Mouse (Mus musculus) midbrain, embryonic 13.5 days (tissue): ENCODE results near the gene Icosl. TPM values are rescaled to one million over a fixed set of nuclear protein-coding genes. Genes with fewer than 3 reads are reported as not detected.

Experiments used
- ATAC-seq: fragments of 200-750 bp; cut with Nextera tagmentation; 2 replicates; pipeline ENCODE4 v1.8.0; 2017; ENCODE audit warnings: mild to moderate bottlenecking, moderate TSS enrichment, moderate library complexity
- H3K27ac ChIP-seq: fragments of 300-500 bp; sonication (generic); 2 replicates; pipeline ENCODE4 v1.5.1; 2015; ENCODE audit warnings: inconsistent platforms, mild to moderate bottlenecking, moderate library complexity
- H3K27me3 ChIP-seq: fragments of 300-500 bp; sonication (generic); 2 replicates; pipeline ENCODE4 v1.6.1; 2015; ENCODE audit warnings: mild to moderate bottlenecking, inconsistent platforms
- H3K36me3 ChIP-seq: fragments of 300-500 bp; sonication (generic); 2 replicates; pipeline ENCODE4 v1.6.1; 2015; ENCODE audit warnings: mild to moderate bottlenecking, inconsistent platforms
- H3K4me1 ChIP-seq: fragments of 300-500 bp; sonication (generic); replicated peaks from 2 replicates; pipeline ENCODE4 v1.6.1; 2015; ENCODE audit warnings: inconsistent platforms
- H3K4me2 ChIP-seq: fragments of 300-500 bp; sonication (generic); replicated peaks from 2 replicates; pipeline ENCODE4 v1.6.1; 2015; ENCODE audit warnings: moderate library complexity, mild to moderate bottlenecking, inconsistent platforms
- H3K4me3 ChIP-seq: fragments of 300-500 bp; sonication (generic); replicated peaks from 2 replicates; pipeline ENCODE4 v1.5.1; 2015; ENCODE audit warnings: mild to moderate bottlenecking, inconsistent platforms
- H3K9ac ChIP-seq: fragments of 300-500 bp; sonication (generic); replicated peaks from 2 replicates; pipeline ENCODE4 v1.6.1; 2015; ENCODE audit warnings: mild to moderate bottlenecking, inconsistent platforms
- H3K9me3 ChIP-seq: fragments of 300-500 bp; sonication (generic); 2 replicates; pipeline ENCODE4 v1.6.1; 2016; ENCODE audit warnings: mild to moderate bottlenecking, inconsistent platforms
- WGBS: fragments of 180-500 bp; shearing (Covaris S2); methylation state at CpG from one replicate; pipeline ENCODE4 v1.1.7; 2015; 5-methylcytosine and 5-hydroxymethylcytosine counted together
- polyA plus RNA-seq: library from polyadenylated mRNA; unstranded; fragments of >200 nt; fragmentation: Nextera tagmentation; extraction: Ambion mirVana; gene quantifications from 2 replicates; pipeline ENCODE4 v1.2.1, GENCODE M21; 2015

Gene Icosl
- polyA plus RNA-seq, 1 experiment from 2014 or later = 0.52 TPM

GRCm38 (mm10) chr10:78079955-78080591 lies 11.0 kb downstream of the Icosl start:
- Histone ChIP-seq H3K27me3 (no peaks in the 10 kb centered on the region), H3K36me3 (no peaks in the 10 kb centered on the region), H3K4me2 (no peak overlapping the region), H3K4me3 (no peak overlapping the region), H3K27ac (no peak overlapping the region), H3K4me1 (no peaks in the 10 kb centered on the region), H3K9me3 (no peaks in the 10 kb centered on the region), H3K9ac (no peak overlapping the region)
- no peak for ATAC-seq
- 90% methylated on average over 4 of the region's 4 CpGs for WGBS

GRCm38 (mm10) chr10:78084073-78084472 lies 15.0 kb downstream of the Icosl start:
- Histone ChIP-seq H3K27me3 (no peaks in the 10 kb centered on the region), H3K4me1 (no peaks in the 10 kb centered on the region), H3K27ac (no peak overlapping the region), H3K4me3 (no peak overlapping the region), H3K9ac (no peak overlapping the region), H3K36me3 (no peaks in the 10 kb centered on the region), H3K9me3 (no peaks in the 10 kb centered on the region), H3K4me2 (no peak overlapping the region)
- 70% methylated on average over 1 of the region's 1 CpGs for WGBS
- ATAC-seq = no peak

GRCm38 (mm10) chr10:78085711-78086110 lies 16.6 kb downstream of the Icosl start:
- Histone ChIP-seq H3K4me2 (no peak overlapping the region), H3K4me1 (no peaks in the 10 kb centered on the region), H3K4me3 (no peak overlapping the region), H3K36me3 (no peaks in the 10 kb centered on the region), H3K9ac (no peak overlapping the region), H3K9me3 (no peaks in the 10 kb centered on the region), H3K27ac (no peak overlapping the region), H3K27me3 (no peaks in the 10 kb centered on the region)
- 92% methylated on average over 6 of the region's 6 CpGs for WGBS
- no peak for ATAC-seq

DNA sequence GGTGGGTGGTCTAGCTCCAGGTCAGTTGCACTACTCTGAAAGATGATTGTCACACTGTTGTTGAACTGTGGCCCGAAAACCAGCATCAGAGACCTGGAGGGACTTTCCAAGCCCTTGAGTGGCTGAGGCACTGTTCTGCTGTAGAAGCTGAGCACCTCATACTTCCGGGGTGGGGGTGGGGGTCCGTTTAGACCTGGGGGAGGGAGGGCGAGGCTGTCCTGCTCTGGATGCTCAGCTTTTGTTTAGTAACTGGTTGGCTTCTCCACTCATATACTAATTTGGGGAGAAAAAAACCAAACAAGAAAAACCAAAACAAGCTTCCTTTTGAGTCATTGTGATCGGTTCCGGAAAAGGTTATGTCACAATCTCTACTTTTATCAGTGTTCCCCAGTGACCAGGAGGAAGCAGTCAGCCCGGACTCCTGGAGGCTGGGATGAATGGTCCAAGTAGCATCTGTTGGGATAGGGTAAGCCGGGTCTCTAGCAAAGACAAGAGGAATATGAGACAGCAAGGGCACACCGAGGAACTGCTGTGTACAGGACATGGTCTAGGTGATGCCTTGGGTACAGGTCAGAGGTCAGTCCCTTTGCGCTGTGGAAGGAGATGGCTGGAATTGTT lies 17.5 kb downstream of the Icosl start:
- Histone ChIP-seq H3K9me3 (no peaks in the 10 kb centered on the region), H3K9ac (no peak overlapping the region), H3K36me3 (no peaks in the 10 kb centered on the region), H3K27me3 (no peaks in the 10 kb centered on the region), H3K4me1 (no peaks in the 10 kb centered on the region), H3K4me2 (no peak overlapping the region), H3K27ac (no peak overlapping the region), H3K4me3 (no peak overlapping the region)
- 87% methylated on average over 10 of the region's 10 CpGs for WGBS
- ATAC-seq = no peak

- Histone ChIP-seq H3K27ac (no peak overlapping the region), H3K4me1 (no peaks in the 10 kb centered on the region), H3K9ac (no peak overlapping the region), H3K4me3 (no peak overlapping the region), H3K9me3 (no peaks in the 10 kb centered on the region), H3K27me3 (no peaks in the 10 kb centered on the region), H3K4me2 (no peak overlapping the region), H3K36me3 (no peaks in the 10 kb centered on the region)
- ATAC-seq = no peak
- 89% methylated on average over 6 of the region's 6 CpGs for WGBS
Observed at GRCm38 (mm10) chr10:78087101-78087511, 18.0 kb downstream of the Icosl start.

DNA sequence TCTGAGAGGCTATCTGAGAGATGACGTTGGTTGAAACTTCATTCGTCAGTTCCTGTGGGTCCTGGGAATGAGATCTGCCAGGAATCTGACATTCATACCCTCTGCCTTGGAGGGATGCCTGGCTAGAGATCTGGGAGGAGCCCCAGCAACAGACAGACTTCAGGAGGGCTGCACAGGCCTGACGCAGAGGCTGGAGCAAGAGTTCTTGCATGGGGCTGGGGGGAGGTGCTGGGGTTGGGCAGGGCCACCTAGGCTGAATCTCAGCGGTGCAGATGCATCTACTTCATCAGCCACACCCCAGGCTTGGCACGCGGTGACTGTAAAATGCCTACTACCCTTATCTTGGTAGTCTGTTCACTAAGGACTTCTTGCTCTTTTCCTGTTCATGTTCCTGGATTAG lies 21.1 kb downstream of the Icosl start:
- WGBS = 71% methylated on average over 6 of the region's 6 CpGs

GRCm38 (mm10) chr10:78090706-78091491 lies 21.8 kb downstream of the Icosl start:
- no peak for ATAC-seq
- Histone ChIP-seq H3K4me3 (no peak overlapping the region), H3K4me2 (no peak overlapping the region), H3K27ac (no peak overlapping the region), H3K4me1 (no peaks in the 10 kb centered on the region), H3K9me3 (no peaks in the 10 kb centered on the region), H3K9ac (no peak overlapping the region), H3K27me3 (no peaks in the 10 kb centered on the region), H3K36me3 (no peaks in the 10 kb centered on the region)
- 88% methylated on average over 4 of the region's 4 CpGs for WGBS

More for the DNA sequence above, 21.1 kb downstream of the Icosl start:
- Histone ChIP-seq H3K9ac (no peak overlapping the region), H3K4me1 (no peaks in the 10 kb centered on the region), H3K27ac (no peak overlapping the region), H3K9me3 (no peaks in the 10 kb centered on the region), H3K4me3 (no peak overlapping the region), H3K4me2 (no peak overlapping the region), H3K36me3 (no peaks in the 10 kb centered on the region), H3K27me3 (no peaks in the 10 kb centered on the region)
- no peak for ATAC-seq

DNA sequence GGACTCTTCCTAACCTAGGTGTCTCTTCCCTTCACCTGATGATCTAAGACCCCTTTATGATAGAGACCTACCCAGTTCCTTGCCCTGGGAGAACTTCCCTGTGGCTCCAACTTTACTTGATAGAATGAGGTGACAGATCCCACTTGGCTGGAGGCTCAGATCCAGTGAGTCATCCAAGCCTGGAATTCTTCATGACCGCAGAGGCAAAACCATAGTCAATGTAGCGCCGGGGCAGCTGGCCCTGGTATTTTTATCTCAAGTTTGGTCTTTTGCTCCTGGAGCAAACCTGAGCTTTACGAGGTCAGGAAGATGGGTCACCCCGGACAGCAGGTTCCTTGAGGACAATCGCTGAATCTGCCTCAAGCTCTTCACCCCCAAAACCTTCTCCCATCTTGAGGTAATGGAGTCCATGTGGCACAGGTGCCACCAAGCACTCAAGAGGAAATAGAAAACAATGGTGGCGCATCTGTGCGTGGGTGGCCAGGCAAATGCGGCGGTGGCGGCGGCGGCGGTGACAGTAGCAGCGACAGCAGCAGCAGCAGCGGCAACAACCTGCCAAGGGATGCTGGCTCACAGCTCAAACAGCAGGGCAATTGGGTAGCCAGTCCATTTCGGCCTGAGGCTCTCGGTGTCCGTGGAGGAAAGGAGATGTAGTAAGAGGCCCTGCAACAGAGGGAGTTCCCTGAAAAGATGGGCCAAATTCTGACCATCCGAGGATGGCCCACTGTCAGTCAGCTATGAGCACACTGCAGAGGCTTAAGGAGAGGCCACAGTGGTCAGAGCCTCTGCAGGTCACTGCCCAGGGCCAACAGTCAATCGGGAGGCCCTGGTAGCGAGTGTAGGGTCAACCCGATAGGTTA lies 23.0 kb downstream of the Icosl start:
- Histone ChIP-seq H3K4me1 (no peaks in the 10 kb centered on the region), H3K4me3 (no peak overlapping the region), H3K4me2 (no peak overlapping the region), H3K27me3 (no peaks in the 10 kb centered on the region), H3K36me3 (no peaks in the 10 kb centered on the region), H3K27ac (no peak overlapping the region), H3K9me3 (no peaks in the 10 kb centered on the region), H3K9ac (no peak overlapping the region)
- WGBS = 89% methylated on average over 23 of the region's 23 CpGs
- no peak for ATAC-seq

DNA sequence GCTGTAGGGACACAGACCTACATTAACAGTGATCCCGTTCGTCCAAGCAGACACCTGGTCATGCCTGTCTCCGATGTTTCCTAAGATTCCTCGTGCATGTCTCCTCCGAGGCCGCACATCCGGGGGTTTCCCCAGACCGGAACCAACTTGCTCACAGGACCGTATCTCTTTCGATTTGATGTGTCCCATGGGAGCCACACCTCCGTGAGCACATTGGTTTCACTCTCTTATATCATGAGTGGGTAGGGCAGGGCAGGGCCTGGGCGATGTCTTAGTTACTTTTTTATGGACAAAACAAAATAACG lies 23.6 kb downstream of the Icosl start:
- H3K9ac ChIP-seq = no peak overlapping the region
- no peak overlapping the region for H3K4me3 ChIP-seq
- H3K27ac ChIP-seq = no peak overlapping the region
- no peak for ATAC-seq
- 91% methylated on average over 13 of the region's 13 CpGs for WGBS
- no peaks in the 10 kb centered on the region for H3K9me3 ChIP-seq
- no peaks in the 10 kb centered on the region for H3K36me3 ChIP-seq
- H3K27me3 ChIP-seq = no peaks in the 10 kb centered on the region
- H3K4me2 ChIP-seq = no peak overlapping the region
- H3K4me1 ChIP-seq = no peaks in the 10 kb centered on the region

DNA sequence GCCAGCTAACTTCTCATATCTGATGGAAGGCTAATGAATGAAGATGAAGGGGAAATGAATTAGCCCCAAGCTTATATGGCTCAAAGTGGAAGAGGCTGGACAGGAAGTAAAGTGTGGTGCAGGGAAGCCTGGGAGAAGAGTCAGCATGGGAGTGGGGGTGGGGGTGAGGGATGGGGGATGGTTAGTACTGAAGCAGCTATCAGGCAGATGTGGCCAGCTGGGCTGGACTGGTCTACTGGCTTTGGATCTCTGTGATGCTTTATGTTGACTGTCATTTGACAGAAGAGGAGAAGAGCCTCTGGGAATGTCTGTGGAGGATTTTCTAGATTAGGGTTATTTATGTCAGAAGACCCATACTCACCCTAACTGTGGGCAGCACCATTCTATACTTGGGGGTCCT lies 26.1 kb downstream of the Icosl start:
- no peak overlapping the region for H3K27ac ChIP-seq
- no peaks in the 10 kb centered on the region for H3K36me3 ChIP-seq
- H3K27me3 ChIP-seq = no peaks in the 10 kb centered on the region
- no peak overlapping the region for H3K4me2 ChIP-seq
- H3K9me3 ChIP-seq = no peaks in the 10 kb centered on the region
- no peaks in the 10 kb centered on the region for H3K4me1 ChIP-seq
- no peak for ATAC-seq
- no peak overlapping the region for H3K9ac ChIP-seq
- H3K4me3 ChIP-seq = no peak overlapping the region

- no peak overlapping the region for H3K4me3 ChIP-seq
- no peak overlapping the region for H3K4me2 ChIP-seq
- no peak for ATAC-seq
- H3K27ac ChIP-seq = no peak overlapping the region
- no peaks in the 10 kb centered on the region for H3K27me3 ChIP-seq
- 83% methylated on average over 5 of the region's 5 CpGs for WGBS
- H3K9ac ChIP-seq = no peak overlapping the region
- H3K9me3 ChIP-seq = no peaks in the 10 kb centered on the region
- peaks cover 5% of the 10 kb centered on the region; the same call in 1 of the 2 replicates for H3K4me1 ChIP-seq
- H3K36me3 ChIP-seq = no peaks in the 10 kb centered on the region
Observed at GRCm38 (mm10) chr10:78095954-78096931, 27.1 kb downstream of the Icosl start.
